15 mouse cellular contexts compared by ENCODE assay signal in the genomic region with DNA sequence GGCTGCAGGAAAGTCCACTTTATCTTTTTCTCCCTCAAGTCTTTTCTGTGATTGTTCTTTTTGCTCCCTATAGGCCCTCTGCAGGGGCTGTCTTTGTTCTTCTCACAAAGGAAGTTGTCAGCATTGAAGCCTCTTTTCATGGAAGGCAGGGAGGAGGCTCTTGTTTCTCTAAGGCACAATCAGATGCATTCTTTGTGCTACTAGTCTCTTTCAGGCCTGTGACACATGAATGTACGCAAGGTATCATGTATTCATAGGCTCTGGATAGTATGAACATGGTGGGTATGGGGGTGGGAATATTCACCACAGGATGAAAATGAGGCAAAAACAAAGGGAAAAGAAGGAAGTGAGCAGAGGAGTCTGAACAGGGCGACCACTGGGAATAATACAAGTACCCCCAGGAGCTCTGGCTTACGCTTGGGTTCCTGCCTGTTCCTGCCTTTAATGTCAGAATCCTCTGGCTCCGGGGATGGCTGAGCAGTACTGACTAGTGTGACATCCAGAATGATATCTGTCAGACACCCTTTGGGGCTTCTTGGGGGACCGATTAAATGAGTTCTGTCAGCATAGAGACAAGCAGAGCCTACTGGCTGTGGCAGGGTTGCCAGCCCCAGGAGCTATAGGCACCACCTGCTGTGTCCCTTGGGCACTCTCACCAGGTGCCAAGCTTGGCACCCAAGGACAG.
DNase-seq lines count a peak whose midpoint lies in the region; ATAC-seq and TF ChIP-seq lines count a peak whose summit lies in the region.
"Had no signal": no experiment of that assay in that cellular context is flagged by ENCODE, and none has a peak within 500 bp of the region (broad histone marks: within the 10 kb centered on the region; RNA-seq: fewer than 3 reads in every experiment).

No protein-coding gene starts in this region.

- 48% methylated on average over 5 of the region's 5 CpGs for WGBS in embryonic facial prominence, embryonic 14.5 days
- WGBS in hindbrain, embryonic 13.5 days = 16% methylated on average over 5 of the region's 5 CpGs

- peak overlapping the region; percentile 53; the same call in 1 of the 2 replicates for H3K4me3 ChIP-seq in testis, adult 2 months (ENCODE audit: control insufficient read depth, low read depth, low read length)
- H3K4me3 ChIP-seq in embryonic facial prominence, embryonic 14.5 days (ENCODE audit: low read depth, low read length) = no peak overlapping the region
- H3K4me3 ChIP-seq in hindbrain, embryonic 13.5 days = no peak overlapping the region
- H3K4me3 ChIP-seq: heart, embryonic 15.5 days; intestine, embryonic 15.5 days; myocyte had no signal

- TF ChIP-seq POLR2A in testis, adult 2 months (IDR thresholded peaks at IDR 0.05; ENCODE audit: control insufficient read depth, low read depth, low read length) = no peak

- ATAC-seq in embryonic facial prominence, embryonic 14.5 days (ENCODE audit: low read depth) = peak; percentile 41; the same call in 1 of the 2 replicates
- 0 out of 2 replicates have a peak, but pooled peaks have one; percentile 13 for ATAC-seq in hindbrain, embryonic 13.5 days (ENCODE audit: low FRiP score)
- ATAC-seq: intestine, embryonic 15.5 days had no signal

- H3K9me3 ChIP-seq in embryonic facial prominence, embryonic 14.5 days (ENCODE audit: control insufficient read depth, low read length) = no peaks in the 10 kb centered on the region
- no peaks in the 10 kb centered on the region for H3K9me3 ChIP-seq in hindbrain, embryonic 13.5 days
- H3K9me3 ChIP-seq: heart, embryonic 15.5 days; intestine, embryonic 15.5 days had no signal

- TF ChIP-seq CTCF in testis, adult 2 months (IDR thresholded peaks at IDR 0.05; ENCODE audit: control insufficient read depth, insufficient read depth, insufficient replicate concordance, low read depth, low read length) = no peak

- no peak overlapping the region for H3K27ac ChIP-seq in testis, adult 2 months (ENCODE audit: control insufficient read depth, insufficient read depth, low read depth, low read length)
- H3K27ac ChIP-seq in embryonic facial prominence, embryonic 14.5 days (replicated peaks; ENCODE audit: low read depth, low read length) = no peak overlapping the region
- no peak overlapping the region; the same call in 1 of the 2 replicates for H3K27ac ChIP-seq in hindbrain, embryonic 13.5 days
- H3K27ac ChIP-seq: heart, embryonic 15.5 days; intestine, embryonic 15.5 days; kidney, postnatal 0 days had no signal

- DNase-seq in testis, postnatal 10 days (ENCODE audit: low spot score) = no peak
- peak; percentile 13 for DNase-seq in embryonic facial prominence, embryonic 14.5 days (ENCODE audit: low spot score)
- peak; percentile 51 for DNase-seq in retina, postnatal 1 day
- DNase-seq in lung, postnatal 14 days = no peak
- no peak for DNase-seq in heart, postnatal 10 days
- DNase-seq in left cerebral cortex, postnatal 10 days (ENCODE audit: extremely low spot score in 1 of 2, low spot score in 2 of 2) = no peak
- DNase-seq: cerebellum, adult 2 months; lung, postnatal 10 days had no signal

- H3K4me1 ChIP-seq in testis, adult 2 months (ENCODE audit: control insufficient read depth, insufficient read depth, low read length) = no peaks in the 10 kb centered on the region
- H3K4me1 ChIP-seq in embryonic facial prominence, embryonic 14.5 days (ENCODE audit: control insufficient read depth, insufficient read depth, low read length) = no peaks in the 10 kb centered on the region
- peaks cover 22% of the 10 kb centered on the region for H3K4me1 ChIP-seq in hindbrain, embryonic 13.5 days (replicated peaks)
- H3K4me1 ChIP-seq: heart, embryonic 15.5 days; intestine, embryonic 15.5 days had no signal

- H3K36me3 ChIP-seq in testis, adult 2 months (ENCODE audit: control insufficient read depth, insufficient read depth, low read length) = no peaks in the 10 kb centered on the region
- no peaks in the 10 kb centered on the region for H3K36me3 ChIP-seq in embryonic facial prominence, embryonic 14.5 days (ENCODE audit: control insufficient read depth, insufficient read depth, low read length)
- H3K36me3 ChIP-seq in hindbrain, embryonic 13.5 days = no peaks in the 10 kb centered on the region
- H3K36me3 ChIP-seq: heart, embryonic 15.5 days; intestine, embryonic 15.5 days had no signal

- no peaks in the 10 kb centered on the region for H3K27me3 ChIP-seq in testis, adult 2 months (ENCODE audit: control insufficient read depth, insufficient read depth, low read length)
- H3K27me3 ChIP-seq in embryonic facial prominence, embryonic 14.5 days (replicated peaks; ENCODE audit: control insufficient read depth, insufficient read depth, low read length) = no peaks in the 10 kb centered on the region
- H3K27me3 ChIP-seq in hindbrain, embryonic 13.5 days = no peaks in the 10 kb centered on the region
- H3K27me3 ChIP-seq: heart, embryonic 15.5 days; intestine, embryonic 15.5 days had no signal

- H3K4me2 ChIP-seq in embryonic facial prominence, embryonic 14.5 days (ENCODE audit: low read depth, low read length) = no peak overlapping the region
- no peak overlapping the region for H3K4me2 ChIP-seq in hindbrain, embryonic 13.5 days
- H3K4me2 ChIP-seq: heart, embryonic 15.5 days; intestine, embryonic 15.5 days; liver, embryonic 11.5 days had no signal

- H3K9ac ChIP-seq in embryonic facial prominence, embryonic 14.5 days (ENCODE audit: low read depth, low read length) = no peak overlapping the region
- no peak overlapping the region for H3K9ac ChIP-seq in hindbrain, embryonic 13.5 days
- H3K9ac ChIP-seq: heart, embryonic 15.5 days; intestine, embryonic 15.5 days had no signal

- intact Hi-C loops in heart, postnatal 10 days (cut with DNase I) = no loop called here
- intact Hi-C loops in left cerebral cortex, postnatal 10 days (cut with DNase I) = no loop called here

Comparison
In these comparisons a context has a peak if more than half of its experiments do, and no peak if none do; other contexts are left out.
1. DNase-seq: peak in embryonic facial prominence, embryonic 14.5 days (single experiment) and retina, postnatal 1 day (single experiment); none in testis, postnatal 10 days (single experiment), lung, postnatal 14 days (single experiment), heart, postnatal 10 days (0 of 2) and left cerebral cortex, postnatal 10 days (0 of 2).